Mouse (Mus musculus) thymus, postnatal 10 days (tissue): Measurements from ENCODE around the gene Gm20458.

ENCODE experiments used
- DNase-seq, 2 experiments: peaks; one replicate each; pipeline ENCODE4 v3.0.0; 2021; ENCODE audit warnings: low spot score in 2 of 2

Gene Gm20458

DNA sequence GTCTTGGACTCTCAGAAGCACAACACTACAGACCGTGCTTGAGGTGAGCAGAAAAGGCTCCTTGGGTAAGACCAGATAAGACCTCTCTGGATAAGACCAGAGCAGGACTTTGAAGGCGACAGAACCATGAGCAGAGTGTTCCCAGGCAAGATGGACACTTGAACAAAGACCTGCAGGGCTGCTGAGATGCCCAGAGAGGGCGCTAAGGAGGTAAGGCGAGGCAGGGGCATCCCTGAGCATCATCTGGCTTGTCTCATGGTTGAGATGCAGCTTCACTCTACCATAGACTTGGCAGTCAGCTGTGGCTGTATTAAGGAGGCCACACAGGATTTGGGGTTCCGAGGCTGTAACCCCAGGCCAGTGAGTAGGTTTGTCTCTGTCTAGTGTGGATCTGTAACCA is 38.5 kb downstream of the Gm20458 start:
- no peak for DNase-seq

DNA sequence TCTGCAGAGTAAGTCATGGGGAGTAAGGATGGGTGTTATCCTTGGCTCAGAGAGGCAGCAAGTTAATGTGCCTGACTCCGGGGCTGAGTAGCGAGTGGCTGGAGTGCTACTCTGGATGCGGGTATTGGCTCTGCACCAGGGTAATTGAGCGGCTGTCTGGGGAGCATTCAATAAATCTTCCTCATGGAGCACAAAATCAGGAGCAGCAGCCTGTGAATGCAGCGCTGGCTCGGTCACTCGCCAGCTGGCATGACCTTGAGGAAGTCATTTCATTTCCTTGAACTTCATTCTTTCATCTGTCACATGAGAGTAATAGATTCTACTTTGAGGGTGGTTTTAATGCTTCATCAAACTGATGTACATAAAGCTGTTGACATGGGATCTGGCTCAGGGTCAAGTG is 39.7 kb downstream of the Gm20458 start:
- DNase-seq, result no peak

DNA sequence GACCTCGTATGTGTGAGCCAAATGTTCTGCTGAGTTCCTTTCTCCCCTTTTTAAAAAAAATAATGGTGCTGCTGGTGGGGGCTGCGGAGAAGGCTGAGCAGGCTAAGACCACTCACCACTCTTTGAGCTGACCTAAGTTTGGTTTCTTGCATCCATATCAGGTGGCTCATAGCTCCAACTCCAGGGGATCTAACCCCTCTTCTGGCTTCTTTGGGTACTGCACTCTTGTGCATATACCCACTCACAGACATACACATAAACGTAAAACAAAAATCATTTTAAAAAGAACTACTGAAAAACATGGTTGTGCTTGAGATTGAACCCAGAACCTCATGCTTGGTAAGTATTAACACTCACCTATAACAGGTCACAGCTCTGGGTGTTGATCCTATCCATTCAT is 44.2 kb downstream of the Gm20458 start:
- DNase-seq, result no peak

DNA sequence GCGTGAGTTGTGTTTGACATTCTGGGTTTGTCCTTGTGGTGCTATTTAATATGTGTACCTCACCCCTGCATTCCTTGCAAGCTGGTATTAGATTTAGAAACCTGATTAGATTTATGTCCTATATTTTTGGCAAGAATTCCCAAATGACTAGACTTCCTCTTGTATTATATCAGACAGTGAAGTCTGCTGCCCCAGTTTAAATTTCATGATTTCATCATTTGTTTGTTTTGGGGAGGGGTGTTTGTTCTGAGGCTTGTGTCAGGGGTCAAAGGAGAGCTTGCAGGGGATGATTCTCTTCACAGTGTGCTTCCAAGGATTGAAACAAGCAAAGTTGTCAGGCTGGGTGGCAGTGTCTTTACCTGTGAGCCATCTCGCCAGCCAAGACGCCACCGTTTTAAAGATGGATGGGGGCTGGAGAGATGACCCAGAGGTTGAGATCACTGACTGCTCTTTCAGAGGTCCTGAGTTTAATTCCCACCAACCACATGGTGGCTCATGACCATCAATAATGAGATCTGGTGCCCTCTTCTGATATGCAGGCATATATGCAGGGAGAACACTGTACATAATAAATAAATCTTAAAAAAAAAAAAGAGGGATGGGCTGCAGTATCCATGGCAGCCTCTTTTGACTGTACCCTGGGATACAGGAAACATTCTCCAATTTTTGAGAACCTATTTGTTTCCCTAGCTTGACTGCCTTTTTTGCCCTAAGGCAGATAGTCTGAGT is 45.0 kb downstream of the Gm20458 start:
- no peak for DNase-seq

DNA sequence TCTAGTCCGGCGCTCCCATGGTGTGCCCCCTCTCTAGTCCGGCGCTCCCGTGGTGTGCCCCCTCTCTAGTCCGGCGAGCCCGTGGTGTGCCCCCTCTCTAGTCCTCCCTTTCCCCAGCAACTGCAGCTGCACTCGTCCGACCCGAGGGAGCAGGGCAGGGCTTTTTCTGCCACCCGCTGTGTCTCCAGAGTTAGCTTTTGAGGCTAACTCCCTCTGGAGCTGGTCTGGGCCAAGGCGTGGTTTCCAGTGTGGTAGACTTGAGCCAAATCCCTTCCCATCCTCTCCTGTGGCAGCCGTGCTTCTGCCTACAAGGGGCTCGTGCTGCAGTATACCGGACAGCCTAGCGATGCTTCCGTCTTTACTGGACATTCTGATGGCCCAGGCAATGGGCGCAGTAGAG is 47.0 kb downstream of the Gm20458 start:
- no peak for DNase-seq

DNA sequence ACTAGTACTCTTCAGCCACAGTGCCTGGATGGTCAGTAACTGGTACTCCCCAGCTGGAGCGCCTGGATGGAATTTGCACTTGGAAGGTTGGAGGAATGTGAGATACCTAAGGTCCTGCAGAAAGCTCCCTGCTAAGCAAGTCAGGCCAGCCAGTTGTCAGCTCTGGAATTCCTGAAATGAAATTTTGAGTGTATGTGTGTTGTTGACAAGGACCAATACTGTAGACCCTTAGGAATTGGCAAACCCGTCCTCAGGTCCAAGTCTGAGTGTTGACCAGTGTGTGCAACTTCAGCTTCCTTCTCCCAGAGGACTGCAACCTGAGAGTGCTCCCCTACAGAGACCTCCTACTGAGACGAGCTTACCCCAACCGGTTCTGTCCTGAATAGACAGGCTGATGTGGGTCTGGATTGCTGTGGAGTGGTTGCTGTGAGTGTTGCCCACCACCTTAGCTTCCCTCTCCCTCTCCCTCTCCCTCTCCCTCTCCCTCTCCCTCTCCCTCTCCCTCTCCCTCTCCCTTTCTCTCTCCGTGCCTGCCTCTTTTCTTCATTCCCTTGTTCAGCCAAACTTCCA is 49.9 kb downstream of the Gm20458 start:
- no peak for DNase-seq

DNA sequence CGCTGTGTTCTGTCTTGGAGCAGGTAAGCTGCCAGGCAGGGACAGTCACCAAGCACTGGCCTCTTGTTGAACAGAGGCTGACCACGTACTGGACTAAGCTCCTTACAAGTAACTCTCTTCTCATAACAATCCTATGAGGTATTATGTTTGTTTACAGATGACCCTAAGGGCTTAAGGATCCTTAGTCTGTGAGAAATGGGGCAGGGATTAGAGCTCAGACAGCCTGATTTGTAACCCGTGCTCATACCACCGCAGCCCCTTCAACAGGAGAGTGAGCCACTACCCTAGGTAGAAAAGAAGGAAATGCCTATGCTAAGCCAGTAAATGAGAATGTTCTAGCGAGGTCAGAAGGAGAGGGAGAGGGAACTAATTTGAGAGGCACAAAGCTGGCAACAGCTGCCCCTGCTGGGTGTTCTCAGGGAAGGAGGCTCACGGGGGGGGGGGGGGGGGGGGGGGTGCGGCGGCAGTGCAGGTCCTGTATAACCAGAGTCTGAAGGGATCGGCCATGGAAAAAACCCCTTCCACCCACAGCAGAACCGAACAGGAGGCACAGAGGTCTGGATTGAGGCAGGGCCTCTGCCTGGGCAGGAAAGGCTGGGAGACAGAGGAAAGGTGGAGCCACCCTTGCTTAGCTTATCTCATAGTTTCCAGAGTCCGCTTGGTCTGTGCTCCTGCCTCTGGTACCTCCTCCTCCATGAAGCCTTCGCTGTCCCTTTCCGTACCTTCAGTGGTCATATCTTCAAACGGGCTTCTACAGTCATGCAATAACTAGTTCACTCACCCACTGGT is 51.5 kb downstream of the Gm20458 start:
- no peak for DNase-seq

DNA sequence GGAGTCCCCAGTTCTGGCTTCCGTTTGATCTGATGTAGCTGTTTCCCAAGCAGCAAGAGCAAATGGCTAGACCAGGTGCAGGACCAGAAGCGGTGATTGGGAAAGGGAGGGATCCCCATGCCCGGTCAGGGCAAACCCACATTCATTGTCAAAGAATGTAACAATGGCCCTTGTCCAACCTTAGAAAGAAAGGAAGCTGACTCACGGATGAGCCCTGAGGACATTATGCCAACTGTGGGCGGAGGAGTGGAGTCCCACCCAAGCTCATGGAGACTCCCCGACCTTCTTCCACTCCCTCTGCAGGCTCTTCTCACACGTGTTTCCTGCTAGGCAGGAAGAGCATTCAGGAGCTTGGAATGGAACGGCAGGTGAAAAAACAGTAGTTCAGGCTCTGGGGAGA is 52.6 kb downstream of the Gm20458 start:
- DNase-seq, result no peak

DNA sequence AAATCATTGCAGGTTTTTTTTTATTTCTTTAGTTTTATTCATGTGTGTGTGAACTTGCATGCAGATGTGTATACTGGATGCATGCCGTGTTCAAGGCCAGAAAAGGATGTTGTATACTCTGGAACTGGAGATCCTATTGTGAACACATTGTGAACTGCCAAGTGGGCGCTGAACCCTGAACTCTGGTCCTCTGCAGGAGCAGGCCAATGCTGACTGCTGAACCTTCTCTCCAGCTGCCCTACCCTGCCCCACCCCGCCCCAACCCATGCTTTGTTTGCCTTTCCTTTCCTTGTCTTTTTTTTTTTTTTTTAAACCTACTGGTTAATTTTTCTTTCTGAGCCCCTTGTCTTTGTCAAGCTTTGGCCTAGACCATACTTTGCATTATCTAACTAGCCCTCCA is 54.1 kb downstream of the Gm20458 start:
- DNase-seq, result no peak

DNA sequence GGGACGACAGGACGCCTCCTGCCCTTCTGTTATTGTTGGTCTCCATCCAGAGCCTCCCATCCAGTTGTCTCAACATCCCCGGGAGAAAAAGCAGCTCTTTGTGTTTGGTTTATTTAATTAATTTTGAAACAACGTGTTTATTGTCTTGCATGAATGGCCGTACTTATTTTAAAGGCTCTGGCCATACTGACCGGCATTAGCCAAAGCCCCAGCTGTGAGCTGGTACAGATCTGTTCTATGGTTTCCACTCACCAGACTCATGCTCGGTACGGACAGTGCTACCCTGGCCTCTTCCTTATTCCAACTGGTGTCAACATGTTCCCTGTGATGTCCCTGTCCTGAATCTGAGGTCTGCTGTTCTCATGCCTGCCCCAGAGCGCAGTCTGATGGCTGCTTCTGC is 55.1 kb downstream of the Gm20458 start:
- no peak for DNase-seq

DNA sequence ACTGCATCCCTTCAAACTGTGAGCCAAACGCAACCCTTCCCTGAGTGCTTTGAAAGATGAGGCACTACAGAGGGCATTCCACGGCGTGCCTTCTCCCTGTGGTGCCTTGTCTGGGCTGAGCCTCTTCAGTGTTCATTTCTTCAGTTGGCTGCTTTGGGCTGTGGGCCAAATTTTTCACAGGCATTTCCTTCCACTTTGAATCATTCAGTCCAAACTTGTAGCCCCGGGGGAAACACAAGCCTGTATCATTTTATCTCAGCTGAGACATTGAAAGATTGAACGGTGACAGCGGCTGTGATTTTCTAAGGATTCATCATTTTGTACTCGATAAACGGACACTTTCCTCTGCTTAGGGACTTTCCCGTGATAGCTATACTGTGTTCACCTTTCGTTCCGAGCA is 55.8 kb downstream of the Gm20458 start:
- no peak for DNase-seq

DNA sequence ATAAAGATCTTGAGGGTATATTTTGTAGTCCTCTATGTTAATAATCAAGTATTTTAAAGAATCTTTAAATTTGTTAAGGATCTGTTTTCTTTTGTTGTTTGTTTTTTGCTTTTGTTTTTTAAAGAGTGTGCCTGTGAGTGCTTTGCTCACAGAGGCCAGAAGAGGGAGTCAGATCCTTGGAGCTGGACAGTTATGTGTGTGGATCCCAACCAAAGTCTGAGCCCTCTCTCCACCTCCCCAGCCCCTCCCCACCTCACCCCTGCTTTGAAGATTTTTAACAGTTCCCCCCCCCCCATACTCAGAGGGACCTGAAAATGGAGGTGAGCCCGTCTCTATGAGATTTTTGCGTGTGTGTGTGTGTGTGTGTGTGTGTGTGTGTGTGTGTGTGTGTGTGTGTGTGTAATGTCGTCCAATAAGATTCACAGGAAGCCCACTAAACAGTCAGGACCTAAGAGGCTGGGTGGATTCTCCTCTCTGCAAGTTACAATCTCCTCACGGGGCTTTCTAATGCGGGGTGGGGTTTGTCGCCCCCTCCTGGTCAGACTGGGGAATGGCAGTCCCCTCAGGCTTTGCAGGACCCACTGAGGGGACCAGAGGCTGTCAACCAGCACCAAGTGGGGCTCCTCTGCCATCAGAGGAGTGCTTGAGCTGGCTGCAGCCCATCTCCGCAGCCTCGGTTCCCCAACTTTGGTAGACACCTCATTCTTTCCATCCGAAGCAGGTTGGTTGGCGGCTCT is 56.9 kb downstream of the Gm20458 start:
- peak; percentile 44 to 65 for DNase-seq

DNA sequence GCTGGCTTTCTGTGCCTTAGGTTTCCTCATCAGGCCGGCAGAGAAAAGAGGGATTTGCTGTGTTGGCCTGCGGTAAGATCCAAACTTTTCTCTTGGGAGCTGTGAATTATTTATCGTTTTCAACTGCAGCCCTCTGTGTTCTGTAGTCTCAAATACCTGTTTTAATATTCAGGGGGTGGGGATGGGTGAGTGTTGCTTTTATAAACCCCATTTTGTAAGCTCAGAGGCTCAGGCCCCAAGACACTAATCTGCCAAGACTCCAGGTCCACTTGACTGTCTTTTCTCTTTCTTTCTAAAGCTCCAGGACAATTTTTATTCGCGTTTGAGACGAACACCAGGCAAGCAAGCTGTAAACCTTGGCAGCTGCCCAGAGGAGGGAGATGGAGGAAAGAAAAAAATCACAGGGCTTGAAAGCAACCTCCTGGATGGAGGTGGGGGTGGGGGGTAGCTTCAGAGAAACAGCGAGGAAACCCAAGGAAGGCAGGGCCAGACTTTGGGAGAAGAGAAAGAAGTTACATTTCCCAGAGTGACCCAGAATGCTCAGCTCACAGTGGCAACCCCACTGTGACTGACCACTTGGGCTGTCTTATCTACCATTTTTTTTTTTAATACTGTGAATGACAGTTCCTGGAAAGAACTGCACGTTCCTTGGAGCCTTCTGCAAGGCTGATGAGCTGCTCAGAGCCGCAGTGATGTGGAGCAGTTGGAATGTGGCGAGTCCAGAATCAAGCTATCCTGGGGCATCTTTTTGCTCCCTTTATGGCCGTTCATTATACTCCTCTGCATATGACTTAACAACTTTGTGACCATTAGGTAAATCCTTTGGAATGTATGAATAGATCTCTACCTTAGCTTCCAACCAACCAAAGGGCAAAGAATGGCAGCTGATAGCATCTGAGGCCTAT is 57.8 kb downstream of the Gm20458 start:
- no peak for DNase-seq

DNA sequence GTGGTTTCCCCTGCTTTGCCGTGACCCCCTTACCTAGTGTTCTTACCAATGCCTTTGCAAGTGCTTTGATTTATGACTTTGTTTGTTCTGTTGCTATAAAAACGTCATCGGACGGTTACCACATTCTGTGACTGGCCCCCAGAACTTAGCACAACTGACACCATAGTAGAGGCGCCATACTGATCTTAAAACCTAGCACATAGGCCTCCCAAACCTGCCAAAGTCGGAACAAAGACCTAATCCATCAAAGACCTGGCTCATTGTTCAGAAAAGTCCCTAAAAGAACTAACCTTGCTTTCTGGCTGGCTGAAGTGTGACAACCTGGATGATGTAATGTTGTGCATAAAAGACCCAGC is 58.4 kb downstream of the Gm20458 start:
- no peak for DNase-seq

DNA sequence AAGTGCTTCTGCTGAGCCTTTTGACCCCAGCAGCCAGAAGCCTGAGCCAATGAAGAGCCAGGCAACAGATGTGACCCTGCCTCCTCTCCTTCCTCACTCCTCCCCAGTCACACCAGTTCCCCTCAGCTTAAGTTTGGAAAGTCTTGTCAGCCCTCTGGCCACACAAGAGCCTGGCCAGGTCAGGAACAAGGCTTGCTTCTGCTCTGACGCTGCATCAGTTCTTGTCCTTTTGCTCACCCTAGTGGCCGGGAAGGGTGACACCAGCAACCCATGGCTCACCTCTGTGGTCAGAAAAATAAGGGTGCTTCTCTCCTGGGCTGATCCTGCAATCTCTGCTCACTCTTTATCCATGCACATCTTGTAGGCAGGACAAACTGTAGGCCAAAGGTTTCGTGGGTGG is 60.0 kb downstream of the Gm20458 start:
- DNase-seq, result peak in 1 of 2 experiments; percentile 39

DNA sequence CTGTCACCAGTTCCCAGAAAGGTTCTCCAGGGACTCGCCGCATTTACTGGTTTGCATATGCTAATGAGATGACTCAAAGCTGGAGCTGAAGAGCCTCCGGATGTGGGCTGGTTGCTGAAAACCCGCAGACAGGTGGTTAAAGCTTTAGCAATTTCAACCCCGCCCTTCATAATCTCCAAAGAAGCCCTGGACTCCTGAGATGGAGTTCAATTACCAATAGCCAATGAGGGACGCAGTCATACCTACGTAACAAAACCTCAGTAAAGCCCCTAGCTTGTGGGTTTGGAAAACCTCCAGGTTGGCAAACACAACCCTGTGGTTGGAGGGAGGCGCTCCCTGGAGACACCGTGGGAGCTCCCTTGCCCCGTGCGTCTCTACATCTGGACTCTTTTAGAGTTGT is 61.1 kb downstream of the Gm20458 start:
- DNase-seq, result peak; percentile 19 to 42

DNA sequence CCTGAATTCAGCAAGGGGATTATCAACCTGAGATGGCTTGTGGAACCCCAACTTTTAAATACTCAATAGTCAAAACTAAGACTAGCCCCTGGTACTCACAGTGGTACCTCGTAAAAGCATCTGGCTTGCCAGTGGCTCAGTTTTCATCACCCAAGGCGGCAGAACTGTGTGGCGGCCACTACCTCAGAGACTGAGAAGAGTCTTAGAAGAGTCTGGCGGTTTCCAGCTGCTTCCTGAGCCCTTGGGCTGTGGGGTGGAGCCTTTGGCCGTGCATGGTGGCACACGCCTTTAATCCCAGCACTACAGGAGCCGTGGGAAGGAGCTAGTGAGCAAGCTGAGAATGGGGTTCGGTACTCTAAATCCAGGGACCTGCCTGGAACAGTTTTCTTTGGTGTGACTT is 61.5 kb downstream of the Gm20458 start:
- no peak for DNase-seq

DNA sequence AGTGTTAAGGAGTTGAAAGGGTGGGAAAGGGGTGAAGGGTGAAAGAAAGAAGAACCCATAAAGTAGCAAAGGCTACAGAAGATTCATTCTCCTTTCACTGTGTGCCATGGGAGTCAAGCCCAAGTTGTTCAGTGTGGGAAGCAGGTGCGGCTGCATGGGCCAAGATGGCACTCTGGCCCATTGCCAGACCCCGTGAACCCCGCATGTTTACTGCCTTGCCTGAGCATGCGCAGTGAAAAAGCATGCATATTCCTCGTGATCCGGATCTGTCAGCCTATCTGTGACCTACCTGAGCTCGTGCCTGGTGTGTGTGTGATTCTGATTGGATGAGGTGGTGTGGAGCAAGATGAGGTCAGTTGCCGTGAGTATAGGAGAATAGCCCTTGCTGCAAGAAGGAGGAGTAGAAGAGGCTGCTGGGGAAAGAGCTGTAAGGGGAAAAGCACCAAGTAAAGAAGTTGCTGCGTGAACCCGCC is 62.6 kb downstream of the Gm20458 start:
- no peak for DNase-seq

DNA sequence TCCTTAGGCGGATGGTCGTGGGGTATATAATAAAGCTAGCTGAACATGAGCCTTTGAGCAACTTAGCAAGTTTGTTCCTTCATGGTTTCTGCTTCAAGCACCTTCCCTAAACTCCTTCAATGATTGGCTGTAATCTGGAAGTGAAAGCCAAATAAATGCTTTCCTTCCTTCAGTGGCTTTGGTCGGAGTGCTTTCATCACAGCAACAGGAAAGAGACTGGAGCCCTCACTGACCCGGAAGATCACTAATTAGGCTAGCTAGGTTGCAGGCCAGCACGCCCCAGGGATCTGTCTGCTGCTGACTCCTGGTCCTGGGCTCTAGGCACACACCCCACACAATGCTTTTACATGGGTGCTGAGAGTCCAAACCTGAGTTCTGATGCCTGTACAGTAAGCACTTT is 67.8 kb downstream of the Gm20458 start:
- no peak for DNase-seq

DNA sequence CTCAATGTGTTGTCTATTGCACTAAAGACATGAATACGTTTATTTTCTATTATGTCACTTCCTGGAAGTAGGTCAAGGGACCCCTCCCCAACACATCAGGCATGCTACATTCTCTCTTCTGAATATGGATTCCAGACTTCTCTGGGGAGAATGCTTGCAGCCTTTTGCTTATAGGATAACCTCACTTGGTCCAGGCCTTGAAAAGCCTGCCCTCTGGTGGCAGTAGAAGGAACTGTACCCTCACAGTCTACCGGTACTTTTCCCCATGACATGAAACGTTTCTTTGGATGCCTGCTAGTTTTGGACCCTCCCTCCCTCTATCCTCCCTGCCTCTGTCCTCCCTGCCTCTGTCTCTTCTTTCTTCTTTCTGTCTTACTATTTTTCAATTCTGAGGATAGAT is 70.4 kb downstream of the Gm20458 start:
- DNase-seq, result peak; percentile 36 to 72

DNA sequence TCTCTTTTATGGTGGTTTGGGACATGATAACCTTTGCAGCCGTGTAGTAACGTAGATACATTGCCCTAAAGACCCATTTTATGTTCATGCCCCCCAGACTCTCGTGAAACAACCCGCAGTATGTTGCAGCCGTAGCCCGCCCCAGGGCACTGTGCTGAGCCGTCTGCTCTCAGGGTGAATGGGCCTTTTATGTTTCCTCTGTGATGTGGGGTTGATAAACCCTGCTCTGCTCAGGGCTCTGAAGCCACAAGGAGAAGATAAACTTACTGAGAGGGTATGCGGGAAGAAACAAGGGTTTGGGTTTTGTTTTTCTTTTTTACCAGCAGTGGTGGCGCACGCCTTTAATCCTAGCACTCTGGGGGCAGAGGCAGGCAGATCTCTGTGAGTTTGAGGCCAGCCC is 73.5 kb downstream of the Gm20458 start:
- DNase-seq, result peak in 1 of 2 experiments; percentile 14
